Mouse (Mus musculus) adrenal gland, postnatal 36 days (tissue): ENCODE measurements around the gene Mthfd1. TPM values are rescaled to one million over a fixed set of nuclear protein-coding genes. Genes with fewer than 3 reads are reported as not detected.
A peak's percentile ranks its signal among the peaks of the same experiment; 100 is the strongest.
"Not testable (repeated sequence)": the region's sequence is repeated elsewhere in the genome, so short reads cannot be mapped to it uniquely, and the experiment has no call there.

Experiments
- DNase-seq, 2 experiments: peaks; one replicate each; pipeline ENCODE4 v3.0.0; 2021; ENCODE audit warnings: mixed read lengths in 1 of 2
- long read RNA-seq, 2 experiments: library from polyadenylated mRNA; stranded (forward); transcript quantifications; one replicate each; pipeline ENCODE4 v2.0.0; 2021; ENCODE audit warnings: borderline sequencing depth in 2 of 2
- total RNA-seq, 2 experiments: library from RNA; stranded (reverse); gene quantifications; 2 replicates each; pipeline ENCODE4 v1.2.3; 2021

Mthfd1 gene
- 10 to 100 TPM; 34.6 to 59.6 TPM for total RNA-seq
- long read RNA-seq, experiment 1, transcript Mthfd1-201 (28 exons, 3,241 nt) = major isoform, 59 of 71 reads
- long read RNA-seq, experiment 1, partial matches to known transcripts = 6 of 71 reads
- long read RNA-seq, experiment 1, other reads (novel, unspliced or antisense) = 4 of 71 reads
- long read RNA-seq, experiment 2, transcript Mthfd1-201 (28 exons, 3,241 nt) = major isoform, 13 of 16 reads
- long read RNA-seq, experiment 2, partial matches to known transcripts = 2 of 16 reads
- long read RNA-seq, experiment 2, other reads (novel, unspliced or antisense) = 1 of 16 reads

DNA sequence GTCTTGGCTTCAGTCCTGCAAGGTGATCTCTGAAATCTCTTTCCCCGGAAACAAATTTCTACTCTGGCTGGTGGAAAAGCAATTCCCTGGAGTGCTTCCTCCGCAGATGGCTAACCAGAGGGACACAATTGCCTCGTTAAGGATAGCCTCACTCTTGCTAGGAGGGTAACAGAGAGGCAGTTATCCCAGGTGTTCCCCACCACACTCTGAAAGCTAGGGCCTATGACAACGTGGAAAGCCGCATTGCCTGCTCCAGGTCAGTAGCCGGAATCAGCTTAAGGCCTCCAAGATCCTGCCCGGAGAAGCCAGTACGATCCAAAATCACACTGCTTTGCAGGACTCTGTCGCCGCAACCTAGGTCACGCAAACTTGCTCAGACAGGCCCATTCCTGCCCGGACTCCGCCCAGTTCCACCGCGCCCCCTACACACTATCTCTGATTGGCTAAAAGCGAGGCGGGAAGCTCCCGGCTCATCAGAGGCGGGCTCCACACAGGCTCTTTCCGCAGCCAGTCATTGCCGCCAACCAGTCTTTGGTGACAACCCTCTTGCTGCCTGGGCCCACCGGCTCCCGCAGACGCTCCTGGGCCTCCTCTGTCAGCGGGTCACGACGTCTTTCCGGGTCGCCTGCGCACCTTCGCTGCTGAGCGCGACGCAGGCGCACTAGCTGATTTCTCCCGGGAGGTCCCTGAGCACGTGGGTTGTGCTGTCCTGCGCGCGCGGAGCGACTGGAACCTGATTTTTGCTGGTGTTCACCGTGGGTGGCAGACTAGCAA is at the start of gene Mthfd1:
Mthfd1 (plus strand) TSS at position 574 of the 774 bp plus-strand sequence.
- DNase-seq = peak; percentile 95 to 96

DNA sequence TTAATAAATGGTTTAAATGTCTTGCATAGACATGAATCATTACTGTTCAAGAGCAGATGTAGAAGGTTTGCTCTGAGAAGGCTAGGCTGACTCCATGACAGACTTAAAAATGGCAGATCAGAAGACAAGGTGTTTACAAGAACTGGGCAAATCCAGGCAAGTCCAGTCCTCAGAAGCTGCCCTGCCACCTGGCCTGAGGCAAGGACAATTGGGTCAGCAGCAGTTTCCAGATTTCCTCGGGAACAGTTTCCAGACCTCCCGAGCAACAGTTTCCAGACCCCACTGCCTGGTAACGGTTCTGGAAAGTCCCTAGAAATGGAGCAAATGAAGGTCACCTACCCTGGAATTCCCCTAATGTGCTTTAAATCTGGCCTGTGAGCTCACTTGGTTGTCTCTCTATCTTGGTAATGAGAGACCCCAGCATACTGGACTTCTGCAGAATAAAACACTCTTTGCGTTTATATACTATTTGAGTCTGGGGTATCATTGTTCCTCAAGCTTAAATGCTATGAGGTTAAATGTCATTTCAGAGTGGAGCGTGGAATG is 45.6 kb upstream of the Mthfd1 start:
- no peak for DNase-seq

DNA sequence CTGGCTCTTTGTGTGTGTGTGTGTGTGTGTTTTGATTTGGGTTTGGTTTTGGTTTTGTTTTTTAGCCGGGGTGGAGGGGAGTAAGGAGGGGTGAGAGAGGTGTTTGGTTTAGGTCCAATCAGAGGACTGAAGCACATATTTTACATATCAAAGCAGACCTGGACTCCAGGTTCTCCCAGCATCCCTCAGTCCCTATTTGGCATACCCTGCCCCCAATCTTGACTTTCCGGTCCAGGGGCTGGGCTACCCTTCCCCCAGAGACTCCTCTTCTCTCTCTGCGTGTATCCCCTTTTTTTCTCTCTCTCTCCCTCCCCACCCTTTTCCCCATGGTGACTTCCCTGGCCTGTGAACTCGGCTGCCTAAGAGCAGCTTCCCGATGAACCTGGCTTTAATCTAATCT is 40.0 kb upstream of the Mthfd1 start:
- DNase-seq = no peak

DNA sequence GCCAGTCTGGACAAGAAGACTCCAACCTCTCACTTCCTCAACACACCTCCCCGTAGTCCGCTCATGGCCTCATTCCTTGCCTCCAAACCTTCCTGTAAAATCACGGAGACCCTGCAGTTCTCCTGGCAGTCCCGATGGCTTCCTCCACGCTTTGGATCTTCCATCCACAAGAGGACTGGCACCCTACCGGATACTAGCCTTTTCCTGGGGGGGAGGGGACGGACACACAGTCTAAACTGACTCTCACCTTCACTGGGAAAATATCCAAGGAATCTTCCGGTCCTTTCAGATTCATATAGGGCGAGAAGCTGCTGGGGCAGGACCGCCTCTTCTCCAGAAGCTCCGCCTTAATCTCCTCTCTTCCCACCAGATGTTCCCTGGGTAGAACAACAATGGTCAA is 38.4 kb upstream of the Mthfd1 start:
- no peak for DNase-seq

DNA sequence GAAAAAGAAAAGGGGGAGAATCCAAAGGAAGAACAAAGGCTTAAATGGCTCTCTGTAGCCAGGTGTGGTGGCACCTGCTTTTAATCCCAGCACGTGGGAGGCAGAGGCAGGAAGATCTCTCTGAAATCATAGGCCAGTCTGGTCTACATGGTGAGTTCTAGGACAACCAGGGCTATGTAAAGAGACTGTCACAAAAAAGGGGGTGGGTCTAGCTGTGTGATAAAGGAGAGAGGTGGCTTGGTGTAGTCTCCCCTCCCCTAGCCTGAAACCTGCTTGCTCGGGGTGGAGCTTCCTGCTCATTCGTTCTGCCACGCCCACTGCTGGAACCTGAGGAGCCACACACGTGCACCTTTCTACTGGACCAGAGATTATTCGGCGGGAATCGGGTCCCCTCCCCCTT is 33.0 kb upstream of the Mthfd1 start:
- DNase-seq = not testable (repeated sequence)

DNA sequence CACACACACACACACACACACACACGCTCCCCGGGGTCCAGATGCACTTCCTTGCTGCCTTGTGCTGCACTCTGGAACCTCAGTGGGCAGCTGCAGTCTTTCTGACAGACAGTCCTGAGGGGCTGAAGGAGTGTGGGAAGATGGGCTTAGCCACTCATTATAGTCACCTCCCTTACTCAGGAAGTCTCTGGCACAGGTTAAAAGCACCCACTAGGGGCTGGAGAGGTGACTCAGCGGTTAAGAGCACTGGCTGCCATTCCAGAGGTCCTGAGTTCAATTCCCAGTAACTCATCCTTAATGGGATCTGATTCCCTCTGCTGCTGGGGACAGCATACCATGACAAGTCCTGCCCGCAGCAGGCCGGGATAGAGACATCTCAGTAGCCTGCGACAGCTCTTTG is 24.5 kb upstream of the Mthfd1 start:
- no peak for DNase-seq

DNA sequence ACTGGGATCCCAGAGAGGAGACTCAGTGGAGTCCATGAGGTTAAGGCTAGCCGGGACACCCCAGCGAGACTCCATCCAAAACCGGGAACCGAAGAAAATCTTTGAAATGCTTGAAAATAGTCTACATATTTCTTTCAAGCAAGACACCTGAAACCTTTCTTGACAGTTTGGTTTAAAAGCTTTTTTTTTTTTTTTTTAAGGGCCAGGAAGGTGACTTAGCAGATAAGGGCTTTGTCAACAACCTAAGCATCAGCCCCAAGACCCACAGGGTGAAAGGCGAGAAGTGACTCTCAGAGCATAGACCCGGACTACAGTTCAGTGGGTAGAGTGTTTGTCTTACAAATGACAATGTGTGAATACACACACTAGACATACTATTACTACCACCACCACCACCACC is 19.8 kb upstream of the Mthfd1 start:
- no peak for DNase-seq

DNA sequence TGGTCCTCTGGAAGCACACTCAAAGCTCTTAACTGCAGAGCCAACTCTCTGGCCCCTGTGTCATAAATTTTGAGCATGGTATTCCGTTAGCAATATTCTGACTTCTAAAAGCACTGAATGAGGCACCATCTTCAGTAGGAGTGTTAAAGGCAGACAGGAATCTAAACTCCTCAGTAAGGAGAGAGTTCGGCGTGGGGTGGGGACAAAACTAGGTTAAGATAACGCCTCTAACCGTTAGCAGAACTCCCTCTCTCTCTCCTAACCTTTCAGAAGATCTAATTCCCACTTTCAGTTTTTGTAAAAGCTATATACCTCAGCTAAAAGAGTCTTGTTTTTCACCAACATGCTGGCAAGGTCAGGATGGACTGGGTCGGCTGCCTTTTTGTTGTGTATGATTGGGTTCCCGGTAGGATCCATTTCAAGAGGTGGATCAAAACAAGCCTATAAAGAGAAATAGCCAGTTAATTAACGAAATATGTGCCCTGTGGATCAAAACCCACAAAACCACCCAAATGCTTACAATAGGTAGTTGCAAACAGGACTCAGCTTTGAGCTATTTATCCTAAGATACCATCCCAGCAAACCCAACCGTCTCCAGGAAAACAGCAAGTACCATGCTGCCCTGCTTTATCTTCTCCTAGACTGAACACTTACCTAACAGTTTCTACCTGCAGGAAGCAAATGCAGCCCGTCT is 15.8 kb upstream of the Mthfd1 start:
- no peak for DNase-seq

DNA sequence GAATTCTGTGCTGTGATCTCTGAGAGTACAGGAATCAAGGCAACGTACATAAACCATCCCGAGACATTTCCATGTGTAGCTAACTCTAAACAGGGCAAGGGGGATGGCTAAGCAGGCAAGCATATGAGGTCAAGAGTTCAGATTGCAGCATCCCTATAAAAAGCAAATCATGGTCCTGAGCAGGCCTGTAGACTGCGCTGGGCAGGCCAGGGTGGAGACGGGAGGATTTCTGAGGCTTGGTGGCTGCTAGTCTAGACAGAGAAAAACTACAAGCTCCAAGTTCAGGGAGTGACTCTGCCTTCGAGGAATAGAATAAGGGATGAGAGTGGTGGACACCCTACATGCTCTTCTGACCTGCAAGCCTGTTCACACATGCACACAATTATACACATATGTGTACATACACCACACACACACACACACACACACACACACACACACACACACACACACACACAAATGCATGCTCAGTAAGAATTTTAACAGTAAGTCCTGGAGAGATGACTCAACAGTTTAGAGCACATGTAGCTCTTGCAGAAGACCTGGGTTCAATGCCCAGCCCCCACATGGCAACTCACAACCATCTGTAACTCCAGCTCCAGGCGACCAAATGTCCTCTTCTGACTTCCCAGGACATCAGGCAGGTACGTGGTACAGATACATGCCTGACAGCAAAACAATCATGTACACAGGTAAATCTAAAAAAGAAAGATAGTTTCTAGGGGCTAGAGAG is 15.1 kb upstream of the Mthfd1 start:
- DNase-seq = no peak

DNA sequence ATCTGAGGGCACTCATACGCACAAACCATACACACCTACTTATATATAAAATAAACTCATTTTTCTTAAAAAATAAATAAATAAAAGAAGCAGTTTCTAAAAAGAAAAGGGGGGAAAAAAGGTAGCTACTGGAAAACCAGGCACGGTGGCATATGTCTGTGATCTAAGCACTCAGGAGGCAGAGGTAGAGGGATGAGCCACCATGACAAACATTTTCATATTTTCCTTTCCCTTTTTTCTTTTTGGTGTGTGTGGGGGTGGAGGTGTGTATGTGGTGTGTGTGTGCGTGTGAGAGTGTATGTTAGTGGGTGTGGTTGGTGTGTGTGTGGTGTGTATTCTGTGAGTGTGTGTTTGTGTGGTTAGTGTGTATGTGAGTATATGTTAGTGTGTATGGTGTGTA is 14.4 kb upstream of the Mthfd1 start:
- DNase-seq = no peak

DNA sequence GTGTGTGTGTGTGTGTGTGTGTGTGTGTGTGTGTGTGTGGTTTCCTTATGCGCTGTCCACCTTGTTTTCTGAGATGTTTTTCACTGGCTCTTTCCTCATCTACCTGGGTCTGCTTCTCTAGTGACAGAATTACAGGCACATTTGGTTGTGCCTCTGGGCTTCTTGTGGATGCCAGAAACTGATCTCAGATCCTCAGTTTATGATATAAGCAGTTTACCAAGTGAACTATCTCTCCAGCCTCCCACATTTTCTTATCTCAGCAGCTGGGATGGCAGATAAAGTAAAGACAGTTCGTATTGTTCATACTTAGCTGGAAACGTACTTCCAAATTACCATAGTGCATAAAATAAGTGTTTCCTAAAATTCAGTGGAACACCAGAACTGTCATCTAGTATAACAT is 14.0 kb upstream of the Mthfd1 start:
- no peak for DNase-seq

DNA sequence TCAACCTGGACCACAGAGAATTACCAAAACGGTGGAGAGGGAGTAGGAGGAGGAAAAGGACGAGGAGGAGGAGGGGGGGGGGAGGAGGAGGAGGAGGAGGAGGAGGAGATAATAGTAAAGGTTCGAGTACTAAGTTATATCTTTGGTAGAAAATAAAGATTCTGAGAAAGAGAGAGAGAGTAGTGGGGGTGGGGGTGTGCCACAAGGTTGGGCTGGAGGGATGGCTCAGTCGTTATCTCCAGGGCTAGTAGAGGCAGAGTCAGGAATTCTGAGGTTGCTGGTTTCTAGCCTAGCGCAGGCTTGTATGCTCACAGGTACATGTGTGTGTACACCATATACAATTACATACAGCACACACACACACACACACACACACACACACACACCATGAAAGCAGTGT is 13.3 kb upstream of the Mthfd1 start:
- DNase-seq = no peak

DNA sequence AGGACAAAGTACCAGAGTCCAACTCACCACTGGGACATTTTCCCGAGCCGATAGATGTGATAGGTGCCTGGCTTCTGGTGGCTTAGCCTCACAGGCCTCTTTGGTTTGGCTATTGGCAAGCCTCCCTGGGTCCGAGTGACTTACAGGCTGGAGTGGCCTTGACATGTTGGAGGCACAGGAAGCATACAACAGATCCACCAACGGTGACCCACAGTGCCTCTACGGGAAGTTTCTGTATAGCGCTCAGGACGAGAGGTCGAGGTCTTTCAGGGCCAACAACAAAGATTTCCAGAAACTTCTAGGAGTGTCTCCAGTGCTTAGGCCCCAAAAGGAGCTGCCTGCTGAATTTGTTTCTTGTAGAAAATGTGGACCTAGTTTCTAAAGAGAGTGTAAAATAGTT is 10.1 kb upstream of the Mthfd1 start:
- no peak for DNase-seq

DNA sequence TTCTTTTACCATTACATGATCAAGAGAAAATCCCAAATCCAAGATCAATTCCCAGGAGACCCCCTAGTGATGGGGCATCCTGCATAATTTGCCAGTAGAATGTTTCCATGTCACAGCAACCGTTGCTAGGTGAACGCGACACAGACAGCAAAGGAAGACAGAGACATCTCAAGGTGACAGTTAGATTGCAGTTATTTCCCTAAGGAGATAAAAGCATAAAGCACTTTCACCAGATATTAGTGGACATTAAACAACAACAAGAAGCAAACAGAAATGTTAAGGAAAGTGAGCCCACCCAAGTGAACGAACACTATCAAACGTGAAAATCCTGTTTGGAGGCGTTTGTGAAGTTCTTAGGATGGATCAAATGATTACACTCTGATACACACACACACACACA is 8.5 kb upstream of the Mthfd1 start, which contains the start of gene Tex21:
Tex21 (minus strand) TSS at position 101 of the 400 bp plus-strand sequence.
- no peak for DNase-seq

DNA sequence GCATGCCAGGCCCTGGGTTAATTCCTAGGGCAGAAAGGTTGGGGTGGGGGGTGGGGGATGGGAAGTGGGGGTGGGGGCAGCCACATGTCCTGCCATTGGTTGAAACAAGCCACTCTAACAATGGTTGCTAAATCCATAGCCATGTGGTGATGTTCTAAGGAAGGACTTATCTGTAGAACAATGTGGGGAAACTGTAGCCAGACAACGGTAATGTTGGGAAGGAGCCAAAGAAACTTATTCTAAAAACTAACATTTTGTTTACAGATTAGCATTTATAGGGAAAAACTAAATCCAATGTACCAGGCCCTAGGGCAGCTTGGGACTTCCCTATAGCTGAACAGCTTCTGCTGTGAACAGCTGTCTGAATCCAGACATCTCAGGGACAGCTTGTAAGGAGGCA is 2.0 kb upstream of the Mthfd1 start:
- DNase-seq = no peak

DNA sequence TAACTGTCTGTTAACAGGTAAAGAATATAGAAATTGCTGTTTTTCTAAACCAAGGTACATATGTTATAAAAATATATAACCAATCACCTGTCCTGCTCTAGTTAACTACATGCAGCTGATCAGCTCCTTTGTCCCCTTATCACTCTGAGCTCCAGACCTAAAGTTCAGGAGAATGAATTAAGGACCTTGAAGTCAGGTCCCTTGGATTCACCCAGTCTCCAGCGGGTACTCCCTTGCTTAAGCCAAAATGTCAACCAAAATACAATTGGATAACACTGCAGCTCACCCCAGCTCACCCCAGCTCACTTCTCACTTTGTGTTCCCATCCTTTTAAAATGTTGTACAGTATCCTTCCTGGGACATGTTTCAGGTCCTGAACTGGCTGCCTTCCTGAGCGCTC is 1.5 kb upstream of the Mthfd1 start:
- DNase-seq = no peak

DNA sequence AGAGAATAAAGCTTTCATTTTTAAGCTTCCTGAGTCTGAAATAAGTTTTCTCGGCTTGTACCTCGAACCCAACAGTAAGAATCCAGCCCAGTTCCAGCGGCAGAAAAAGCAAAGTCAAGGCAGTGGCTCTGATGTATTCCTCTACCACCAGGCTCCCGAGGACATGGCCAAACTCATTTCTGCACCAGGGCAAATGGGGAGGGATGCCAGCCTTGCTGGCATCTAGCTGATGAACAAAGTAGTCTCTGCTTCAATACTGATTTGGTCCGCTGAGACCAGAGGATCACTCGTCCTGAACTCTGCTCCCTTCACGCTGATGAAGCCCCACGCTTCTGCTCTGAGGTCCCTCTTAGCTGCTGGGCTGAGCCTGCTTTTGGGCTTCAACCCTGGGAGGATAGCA is 1.1 kb upstream of the Mthfd1 start:
- DNase-seq = no peak

DNA sequence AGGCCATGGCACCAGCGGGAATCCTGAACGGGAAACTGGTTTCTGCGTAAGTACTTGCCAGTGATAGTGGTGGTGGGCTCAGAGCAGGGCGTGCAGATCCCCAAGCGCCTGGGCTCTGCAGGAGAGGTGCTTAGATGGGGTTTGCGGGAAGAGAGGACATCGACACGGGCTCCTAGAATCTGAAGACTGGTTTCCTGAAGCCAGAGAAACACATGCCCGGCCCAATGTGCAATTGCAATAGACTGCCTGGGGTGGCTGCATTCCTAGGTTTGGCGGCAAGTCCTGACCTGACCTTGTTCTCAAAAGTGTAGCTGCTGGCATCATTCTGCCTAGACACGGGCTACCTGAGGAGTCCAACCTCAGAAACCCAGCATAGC is 389 bp downstream of the Mthfd1 start:
- peak; percentile 28 for DNase-seq

DNA sequence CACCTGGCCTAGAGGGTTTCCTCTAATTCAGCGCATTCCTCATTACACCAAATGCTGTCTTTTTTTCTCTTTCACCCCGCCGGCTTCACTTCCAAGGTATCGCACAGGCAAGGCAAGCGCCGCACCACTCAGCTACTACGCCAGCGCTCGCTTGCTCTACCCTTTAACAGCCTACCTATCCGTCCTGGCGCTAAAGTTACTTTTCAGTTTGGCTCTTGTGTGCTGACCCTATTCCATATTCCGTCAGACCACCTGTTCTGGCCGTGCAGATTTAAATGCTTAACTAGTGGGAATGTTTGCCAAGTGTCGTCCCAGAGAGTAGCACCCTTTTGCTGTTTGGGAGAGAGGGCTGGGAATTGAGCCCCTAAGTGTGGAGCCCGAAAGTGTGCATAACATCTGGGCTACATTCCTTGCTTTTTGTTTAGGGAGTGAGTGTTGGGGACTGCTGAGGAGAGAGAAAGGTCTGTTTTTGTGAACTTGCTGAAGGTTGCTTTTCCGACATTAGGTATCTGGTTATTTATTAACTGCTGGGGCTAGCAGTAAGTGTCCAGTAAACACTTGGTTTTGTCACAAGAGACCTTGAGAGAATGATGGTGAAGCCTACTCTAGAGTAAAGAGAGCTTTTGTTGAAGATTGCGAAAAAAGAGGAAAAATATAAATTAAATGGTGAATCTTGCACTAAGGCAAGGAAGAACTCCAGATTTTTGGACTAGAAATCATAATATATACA is 1.2 kb downstream of the Mthfd1 start:
- DNase-seq = peak in 1 of 2 experiments; percentile 32

DNA sequence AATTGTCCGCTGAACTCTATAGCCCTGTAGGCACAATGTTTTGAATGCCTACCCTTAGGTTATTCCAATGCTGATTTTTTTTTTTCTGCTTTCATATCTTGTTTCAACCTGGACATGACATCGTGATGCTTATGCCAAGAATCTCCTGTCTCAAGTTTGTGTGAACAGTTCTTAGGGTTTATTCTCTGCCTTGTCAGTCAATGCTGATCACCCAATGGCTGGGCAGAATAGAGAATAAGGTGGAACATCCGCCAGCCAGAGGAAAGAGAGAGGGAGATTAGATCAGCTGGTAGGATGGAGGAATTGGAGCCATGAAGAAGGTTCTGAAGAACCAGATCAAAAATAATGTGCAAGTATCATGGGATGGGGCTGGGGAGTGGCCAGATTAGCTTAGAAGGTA is 5.6 kb downstream of the Mthfd1 start:
- no peak for DNase-seq

DNA sequence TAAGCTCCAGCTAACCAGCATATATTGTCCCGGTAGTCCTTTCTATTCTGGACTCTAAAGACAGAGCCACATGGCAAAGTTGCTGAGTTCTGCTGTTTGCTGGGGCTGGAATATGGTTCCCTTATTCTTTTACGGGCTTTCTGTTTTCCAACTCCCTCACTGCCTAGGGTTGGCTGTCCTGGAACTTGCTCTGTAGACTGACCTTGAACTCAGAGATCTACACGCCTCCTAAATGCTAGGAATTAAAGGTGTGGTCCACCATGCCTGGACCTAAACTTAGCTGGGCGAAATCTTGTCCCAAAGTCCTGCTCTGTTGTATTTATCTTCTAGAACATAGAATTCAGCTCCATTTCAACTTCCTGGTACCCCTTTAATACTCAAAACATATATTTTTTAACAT is 6.5 kb downstream of the Mthfd1 start:
- DNase-seq = no peak

DNA sequence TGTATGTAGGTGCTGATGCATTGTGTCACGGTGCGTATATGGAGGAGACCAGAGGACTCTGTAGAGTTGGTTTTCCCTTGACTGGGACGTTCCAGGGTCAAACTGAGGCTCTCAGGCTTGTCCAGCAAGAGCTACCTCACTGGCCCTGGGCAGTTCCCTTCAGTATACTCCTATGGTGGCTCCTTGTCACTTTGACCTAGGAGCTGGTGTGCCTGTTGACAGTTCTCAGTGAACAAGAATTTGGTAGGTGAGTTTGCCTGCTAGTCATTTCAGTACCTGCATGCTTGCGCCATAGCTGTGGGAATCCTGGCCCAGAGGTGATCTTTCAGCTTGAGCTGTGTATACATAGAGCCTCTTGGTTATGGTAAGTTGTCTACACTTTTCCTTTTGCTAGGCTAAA is 7.8 kb downstream of the Mthfd1 start:
- DNase-seq = no peak
